20 mouse cellular contexts compared by ENCODE assay signal in the genomic region with DNA sequence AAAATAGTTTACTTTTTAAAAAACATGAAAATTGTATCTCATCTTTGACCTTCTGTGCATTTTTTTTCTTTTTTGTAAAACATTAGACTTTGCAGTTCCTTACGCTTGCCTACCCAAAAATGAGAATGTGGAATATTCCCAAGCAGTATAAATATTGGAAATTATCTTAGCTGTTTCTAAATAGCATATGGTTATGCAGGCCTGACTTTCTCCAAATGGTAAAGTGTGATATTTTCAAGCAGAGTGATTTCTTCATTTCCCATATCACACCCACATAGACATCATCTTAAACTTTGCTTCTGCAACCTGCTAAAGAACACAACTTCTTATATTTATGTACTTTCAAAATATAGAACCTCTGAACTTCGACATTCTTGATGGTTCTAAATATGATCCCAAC.
DNase-seq lines count a peak whose midpoint lies in the region; ATAC-seq lines count a peak whose summit lies in the region.
"Had no signal": no experiment of that assay in that cellular context is flagged by ENCODE, and none has a peak within 500 bp of the region (broad histone marks: within the 10 kb centered on the region; RNA-seq: fewer than 3 reads in every experiment).

No protein-coding gene starts in this region.

- DNase-seq in frontal cortex, postnatal 36 days (ENCODE audit: low spot score in 2 of 2) = no peak
- DNase-seq in brain, adult 2 months (ENCODE audit: low read depth, low spot score) = peak; percentile 48
- DNase-seq in telencephalon, adult 2 months (ENCODE audit: low read depth, low spot score) = peak; percentile 62
- DNase-seq in right cerebral cortex, postnatal 14 days = no peak
- DNase-seq: adrenal gland, adult 8-10 months; adrenal gland, postnatal 14 days; adrenal gland, postnatal 36 days; B cell, adult 2 months; cerebellum, adult 11-12 months; cerebellum, adult 2 months; cerebellum, adult 9-10 months; cerebellum, postnatal 10 days; cerebellum, postnatal 25 days; forebrain, postnatal 0 days had no signal

- ATAC-seq in frontal cortex, adult (ENCODE audit: low TSS enrichment) = peak; percentile 59
- ATAC-seq: activated CD4-positive, CD25-positive, alpha-beta regulatory T cell, adult 4 months; CD4-positive, CD25-positive, alpha-beta regulatory T cell, adult 4 months; forebrain, embryonic 13.5 days; forebrain, embryonic 15.5 days; forebrain, postnatal 0 days; Patski had no signal

Comparison
In these comparisons a context has a peak if more than half of its experiments do, and no peak if none do; other contexts are left out.
1. DNase-seq: peak in brain, adult 2 months (single experiment) and telencephalon, adult 2 months (single experiment); none in frontal cortex, postnatal 36 days (0 of 2) and right cerebral cortex, postnatal 14 days (single experiment).